Mouse (Mus musculus) liver, adult 2 months (tissue): ENCODE results near the gene Haspin.

Experiments
- CTCF ChIP-seq: fragments of 200-500 bp; IDR thresholded peaks from 2 replicates; pipeline ENCODE4 v1.5.1; 2011; ENCODE audit warnings: low read depth, low read length, control low read depth
- POLR2A ChIP-seq: fragments of 200-500 bp; IDR thresholded peaks from 2 replicates; pipeline ENCODE4 v1.6.1; 2011; ENCODE audit warnings: low read length, control low read depth; ENCODE audit not compliant: insufficient read depth; ENCODE audit errors: extremely low read depth

DNA sequence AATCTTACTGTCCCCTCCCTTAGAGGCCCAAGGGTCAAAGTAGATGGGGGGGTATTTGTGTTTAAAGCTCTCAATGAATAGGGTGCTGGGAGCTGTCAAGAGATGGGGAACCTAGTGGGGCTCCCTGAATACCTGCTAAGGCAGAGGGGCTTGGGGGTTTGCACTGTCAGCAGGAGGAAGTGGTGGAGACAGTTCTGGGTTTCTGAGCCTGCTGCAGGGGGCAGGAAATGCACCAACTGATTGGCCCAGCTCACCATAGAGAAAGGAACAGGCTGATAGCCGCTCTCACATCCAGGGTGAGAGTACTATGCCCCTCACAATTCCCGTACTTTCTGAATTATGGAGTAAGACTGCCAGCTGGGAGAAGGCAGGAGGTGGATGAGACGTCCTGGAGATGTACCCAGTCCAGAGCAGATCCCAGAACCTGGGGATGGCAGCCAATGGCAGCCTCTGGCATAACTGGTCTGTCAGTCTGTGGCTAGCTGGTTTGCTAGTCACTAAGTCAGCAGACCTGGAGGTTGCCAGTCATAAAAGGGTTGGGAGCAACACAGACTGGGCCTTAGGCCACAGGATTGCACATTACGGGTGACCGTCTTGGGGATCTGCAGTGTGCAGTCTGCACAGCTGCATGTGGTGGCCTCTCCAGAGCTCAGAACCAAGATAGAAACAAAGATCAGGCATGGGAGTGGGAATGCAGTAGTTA is 29.7 kb downstream of the Haspin start:
- TF ChIP-seq CTCF = no peak
- TF ChIP-seq POLR2A = no peak
